Mouse (Mus musculus): ENCODE measurements at regions not wholly inside any gene's neighbourhood (a gene's known extent, or its start where the extent isn't known, plus 50 kb on each side); places are given as distances from the start of the nearest gene placed in this dataset.

GRCm38 (mm10) chr5:40015946-40016345, 260.7 kb upstream of the Hs3st1 start:
- Histone ChIP-seq H3K27ac (ENCODE audit: low read length) (no peak overlapping the region), H3K4me3 (ENCODE audit: low read length) (no peak overlapping the region), H3K9ac (ENCODE audit: low read length) (no peak overlapping the region), H3K4me1 (replicated peaks; ENCODE audit: control insufficient read depth, insufficient read depth, low read length) (no peaks in the 10 kb centered on the region), H3K4me2 (ENCODE audit: low read depth, low read length) (no peak overlapping the region), H3K36me3 (ENCODE audit: control insufficient read depth, insufficient read depth, low read length) (no peaks in the 10 kb centered on the region), H3K27me3 (ENCODE audit: control insufficient read depth, insufficient read depth, low read depth, low read length) (no peaks in the 10 kb centered on the region), H3K9me3 (ENCODE audit: control insufficient read depth, low read length) (no peaks in the 10 kb centered on the region)
- no peak for ATAC-seq (ENCODE audit: low read depth)
- WGBS = 80% methylated on average over 14 of the region's 14 CpGs

DNA sequence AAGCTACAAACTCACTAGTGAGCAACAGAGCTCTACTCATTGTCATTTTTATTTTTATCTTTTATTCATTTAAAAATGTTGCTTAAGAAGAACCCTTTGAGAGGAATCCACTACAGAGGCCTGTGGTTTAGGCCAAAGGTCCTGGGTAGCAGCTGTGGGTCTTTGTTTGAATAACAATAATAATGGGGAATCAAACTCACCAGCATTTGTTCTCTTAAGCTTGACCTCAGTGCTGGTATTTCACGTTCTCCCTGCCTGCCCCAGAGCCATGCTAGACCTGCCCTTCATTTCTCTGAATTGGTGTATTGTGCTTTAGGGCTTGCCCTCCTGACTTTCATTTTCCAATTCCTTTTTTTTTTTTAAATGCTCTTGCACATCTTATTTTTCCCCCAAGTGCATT, 232.8 kb upstream of the Hs3st1 start:
- Histone ChIP-seq H3K9me3 (ENCODE audit: control insufficient read depth, low read length) (no peaks in the 10 kb centered on the region), H3K4me1 (replicated peaks; ENCODE audit: control insufficient read depth, insufficient read depth, low read length) (no peaks in the 10 kb centered on the region), H3K4me3 (ENCODE audit: low read length) (no peak overlapping the region), H3K9ac (ENCODE audit: low read length) (no peak overlapping the region), H3K36me3 (ENCODE audit: control insufficient read depth, insufficient read depth, low read length) (no peaks in the 10 kb centered on the region), H3K27ac (ENCODE audit: low read length) (no peak overlapping the region), H3K4me2 (ENCODE audit: low read depth, low read length) (no peak overlapping the region), H3K27me3 (ENCODE audit: control insufficient read depth, insufficient read depth, low read depth, low read length) (no peaks in the 10 kb centered on the region)
- ATAC-seq (ENCODE audit: low read depth) = no peak
- WGBS = 18% methylated on average over 1 of the region's 1 CpGs

DNA sequence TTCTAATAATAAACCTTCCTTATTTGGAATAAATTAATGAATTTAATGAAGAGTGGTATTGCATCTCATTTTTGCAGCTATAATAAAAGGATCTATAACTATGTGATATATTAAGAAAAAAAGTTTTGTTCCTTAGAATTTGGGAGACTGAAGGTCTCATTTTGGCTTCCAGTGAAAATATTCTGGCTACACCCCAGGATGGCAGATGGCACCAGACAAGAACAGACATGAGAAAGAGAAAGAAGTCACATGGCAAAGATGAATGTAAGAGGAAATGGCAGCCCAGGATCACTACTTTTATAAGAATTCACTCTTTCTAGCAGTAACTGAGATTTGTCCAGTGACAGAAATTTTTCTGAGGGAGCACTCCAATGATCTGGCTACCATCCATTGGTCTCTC, 209.1 kb upstream of the Hs3st1 start:
- Histone ChIP-seq H3K4me2 (ENCODE audit: low read depth, low read length) (no peak overlapping the region), H3K27me3 (ENCODE audit: control insufficient read depth, insufficient read depth, low read depth, low read length) (no peaks in the 10 kb centered on the region), H3K4me3 (ENCODE audit: low read length) (no peak overlapping the region), H3K36me3 (ENCODE audit: control insufficient read depth, insufficient read depth, low read length) (no peaks in the 10 kb centered on the region), H3K27ac (ENCODE audit: low read length) (no peak overlapping the region), H3K9me3 (ENCODE audit: control insufficient read depth, low read length) (no peaks in the 10 kb centered on the region), H3K9ac (ENCODE audit: low read length) (no peak overlapping the region), H3K4me1 (replicated peaks; ENCODE audit: control insufficient read depth, insufficient read depth, low read length) (no peaks in the 10 kb centered on the region)
- ATAC-seq (ENCODE audit: low read depth) = no peak

DNA sequence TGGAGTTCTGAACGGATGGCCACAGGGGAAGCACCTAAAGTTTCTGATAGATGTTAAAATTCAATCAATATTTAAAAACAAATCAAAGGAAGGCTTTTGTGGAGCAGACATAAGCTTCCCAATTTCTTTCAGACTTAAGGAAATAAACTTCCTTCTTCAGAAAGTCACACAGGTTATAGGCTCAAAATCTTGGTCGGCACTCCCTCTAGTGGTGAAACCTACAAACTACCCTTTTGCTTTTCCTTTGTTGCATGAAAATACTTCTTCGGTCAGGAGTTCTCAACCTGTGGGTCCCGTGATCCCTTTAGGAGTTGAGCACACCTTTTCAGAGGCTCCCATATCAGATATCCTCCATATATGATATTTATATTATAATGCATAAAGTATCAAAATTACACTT, 205.7 kb upstream of the Hs3st1 start:
- ATAC-seq (ENCODE audit: low read depth) = no peak
- Histone ChIP-seq H3K27me3 (ENCODE audit: control insufficient read depth, insufficient read depth, low read depth, low read length) (no peaks in the 10 kb centered on the region), H3K4me3 (ENCODE audit: low read length) (no peak overlapping the region), H3K9me3 (ENCODE audit: control insufficient read depth, low read length) (no peaks in the 10 kb centered on the region), H3K27ac (ENCODE audit: low read length) (no peak overlapping the region), H3K4me2 (ENCODE audit: low read depth, low read length) (no peak overlapping the region), H3K9ac (ENCODE audit: low read length) (no peak overlapping the region), H3K4me1 (replicated peaks; ENCODE audit: control insufficient read depth, insufficient read depth, low read length) (no peaks in the 10 kb centered on the region), H3K36me3 (ENCODE audit: control insufficient read depth, insufficient read depth, low read length) (no peaks in the 10 kb centered on the region)
- 25% methylated on average over 4 of the region's 4 CpGs for WGBS

DNA sequence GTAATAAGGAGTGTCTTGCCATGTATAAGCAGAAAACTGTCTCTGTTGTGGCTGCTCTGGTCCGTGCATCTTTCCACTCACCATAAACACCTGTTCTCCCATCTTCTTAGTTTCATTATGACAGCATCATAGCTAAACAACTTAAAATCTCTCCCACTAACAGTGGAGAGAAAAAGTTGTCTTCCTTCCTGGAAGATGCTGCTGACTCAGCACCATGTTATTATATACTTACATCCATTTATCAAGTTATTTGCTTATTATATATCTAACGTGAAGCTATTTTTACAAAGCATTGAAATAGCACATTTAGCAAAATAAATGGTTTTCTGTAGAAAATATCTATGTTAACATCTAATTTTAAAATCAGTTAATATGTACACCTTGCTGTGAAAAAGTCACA, 180.3 kb upstream of the Hs3st1 start:
- no peak for ATAC-seq (ENCODE audit: low read depth)
- Histone ChIP-seq H3K4me3 (ENCODE audit: low read length) (no peak overlapping the region), H3K27me3 (ENCODE audit: control insufficient read depth, insufficient read depth, low read depth, low read length) (no peaks in the 10 kb centered on the region), H3K27ac (ENCODE audit: low read length) (no peak overlapping the region), H3K4me1 (replicated peaks; ENCODE audit: control insufficient read depth, insufficient read depth, low read length) (no peaks in the 10 kb centered on the region), H3K36me3 (ENCODE audit: control insufficient read depth, insufficient read depth, low read length) (no peaks in the 10 kb centered on the region), H3K9ac (ENCODE audit: low read length) (no peak overlapping the region), H3K4me2 (ENCODE audit: low read depth, low read length) (no peak overlapping the region), H3K9me3 (ENCODE audit: control insufficient read depth, low read length) (no peaks in the 10 kb centered on the region)
- WGBS = 75% methylated on average over 2 of the region's 2 CpGs

GRCm38 (mm10) chr5:39931890-39932289, 176.6 kb upstream of the Hs3st1 start:
- Histone ChIP-seq H3K27me3 (ENCODE audit: control insufficient read depth, insufficient read depth, low read depth, low read length) (no peaks in the 10 kb centered on the region), H3K36me3 (ENCODE audit: control insufficient read depth, insufficient read depth, low read length) (no peaks in the 10 kb centered on the region), H3K9me3 (ENCODE audit: control insufficient read depth, low read length) (no peaks in the 10 kb centered on the region), H3K4me1 (replicated peaks; ENCODE audit: control insufficient read depth, insufficient read depth, low read length) (no peaks in the 10 kb centered on the region), H3K9ac (ENCODE audit: low read length) (no peak overlapping the region), H3K4me3 (ENCODE audit: low read length) (no peak overlapping the region), H3K4me2 (ENCODE audit: low read depth, low read length) (no peak overlapping the region), H3K27ac (ENCODE audit: low read length) (no peak overlapping the region)
- 74% methylated on average over 2 of the region's 2 CpGs for WGBS
- ATAC-seq (ENCODE audit: low read depth) = no peak

- Histone ChIP-seq H3K4me3 (ENCODE audit: low read length) (no peak overlapping the region), H3K27ac (ENCODE audit: low read length) (no peak overlapping the region), H3K4me2 (ENCODE audit: low read depth, low read length) (no peak overlapping the region), H3K36me3 (ENCODE audit: control insufficient read depth, insufficient read depth, low read length) (no peaks in the 10 kb centered on the region), H3K4me1 (replicated peaks; ENCODE audit: control insufficient read depth, insufficient read depth, low read length) (no peaks in the 10 kb centered on the region), H3K9me3 (ENCODE audit: control insufficient read depth, low read length) (no peaks in the 10 kb centered on the region), H3K9ac (ENCODE audit: low read length) (no peak overlapping the region), H3K27me3 (ENCODE audit: control insufficient read depth, insufficient read depth, low read depth, low read length) (no peaks in the 10 kb centered on the region)
- ATAC-seq (ENCODE audit: low read depth) = no peak
- WGBS = 69% methylated on average over 1 of the region's 1 CpGs
These were observed 154.1 kb upstream of the Hs3st1 start for GRCm38 (mm10) chr5:39909369-39909768.

DNA sequence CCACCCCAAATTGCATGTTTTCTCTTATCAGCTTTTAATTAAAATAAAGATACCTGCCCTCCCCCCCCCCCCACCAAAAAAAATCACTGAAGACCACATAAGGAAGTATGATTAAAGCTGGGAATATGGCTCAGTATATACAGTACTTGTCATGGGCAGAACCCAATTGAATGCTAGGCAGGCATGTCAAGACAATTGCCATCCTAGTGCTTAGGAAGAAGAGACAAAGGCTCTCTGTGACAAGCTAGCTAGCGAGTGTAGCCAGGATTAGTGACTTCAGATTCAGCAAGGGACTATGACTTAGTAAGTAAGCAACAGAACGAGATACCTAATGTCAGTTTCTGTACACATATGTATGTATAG, 116.4 kb upstream of the Hs3st1 start:
- Histone ChIP-seq H3K4me2 (ENCODE audit: low read depth, low read length) (no peak overlapping the region), H3K9ac (ENCODE audit: low read length) (no peak overlapping the region), H3K27ac (ENCODE audit: low read length) (no peak overlapping the region), H3K36me3 (ENCODE audit: control insufficient read depth, insufficient read depth, low read length) (no peaks in the 10 kb centered on the region), H3K27me3 (ENCODE audit: control insufficient read depth, insufficient read depth, low read depth, low read length) (no peaks in the 10 kb centered on the region), H3K9me3 (ENCODE audit: control insufficient read depth, low read length) (no peaks in the 10 kb centered on the region), H3K4me1 (replicated peaks; ENCODE audit: control insufficient read depth, insufficient read depth, low read length) (no peaks in the 10 kb centered on the region), H3K4me3 (ENCODE audit: low read length) (no peak overlapping the region)
- no peak for ATAC-seq (ENCODE audit: low read depth)
- 75% methylated on average over 2 of the region's 2 CpGs for WGBS

DNA sequence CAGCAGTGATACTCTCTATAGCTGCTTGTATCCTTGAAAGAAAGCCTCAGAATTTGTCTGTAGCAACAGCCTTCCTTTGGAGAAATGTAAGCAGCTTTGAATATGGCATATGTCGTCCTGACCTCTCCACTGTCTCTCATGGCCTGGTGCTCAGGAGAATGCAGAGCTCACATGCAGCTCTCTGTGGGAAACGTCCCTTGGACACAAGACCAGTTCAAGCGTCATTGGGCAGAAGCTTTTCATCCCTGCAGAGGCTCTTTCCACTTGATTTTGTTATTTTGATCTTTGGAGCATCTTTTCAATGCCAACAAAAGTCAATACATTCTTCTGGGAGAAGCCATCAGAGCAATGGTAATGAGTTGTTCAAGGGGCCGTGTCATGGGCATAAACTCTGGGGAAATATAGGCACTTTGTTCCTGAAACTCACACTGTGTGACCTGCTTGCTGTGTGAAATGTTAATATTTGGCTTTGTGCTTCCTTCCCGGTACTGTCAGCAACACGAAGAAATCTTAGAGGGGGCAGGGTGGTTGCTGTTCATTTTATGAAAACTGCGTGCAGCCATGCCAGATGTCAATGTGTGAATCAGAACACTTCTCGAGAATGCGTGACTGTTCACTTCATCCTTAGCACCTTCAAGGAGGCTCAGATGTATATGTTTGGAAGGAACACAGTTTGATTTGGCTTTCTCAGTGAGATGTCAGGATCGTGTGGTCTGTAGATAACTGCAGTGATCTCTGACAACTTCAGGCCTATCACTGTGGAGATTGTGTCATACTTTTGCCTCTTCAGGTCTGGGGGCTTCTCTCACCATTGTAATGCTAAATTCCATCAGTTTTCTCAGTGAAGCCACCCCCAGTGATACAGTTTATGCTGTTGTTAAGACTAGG, 115.8 kb upstream of the Hs3st1 start:
- H3K36me3 ChIP-seq (ENCODE audit: control insufficient read depth, insufficient read depth, low read length) = no peaks in the 10 kb centered on the region
- 51% methylated on average over 10 of the region's 10 CpGs for WGBS
- no peak overlapping the region for H3K4me3 ChIP-seq (ENCODE audit: low read length)
- no peak overlapping the region for H3K27ac ChIP-seq (ENCODE audit: low read length)
- no peak overlapping the region for H3K9ac ChIP-seq (ENCODE audit: low read length)
- no peaks in the 10 kb centered on the region for H3K4me1 ChIP-seq (replicated peaks; ENCODE audit: control insufficient read depth, insufficient read depth, low read length)
- ATAC-seq (ENCODE audit: low read depth) = no peak
- no peak overlapping the region for H3K4me2 ChIP-seq (ENCODE audit: low read depth, low read length)
- no peaks in the 10 kb centered on the region for H3K9me3 ChIP-seq (ENCODE audit: control insufficient read depth, low read length)
- H3K27me3 ChIP-seq (ENCODE audit: control insufficient read depth, insufficient read depth, low read depth, low read length) = no peaks in the 10 kb centered on the region

- Histone ChIP-seq H3K4me1 (replicated peaks; ENCODE audit: control insufficient read depth, insufficient read depth, low read length) (no peaks in the 10 kb centered on the region), H3K9me3 (ENCODE audit: control insufficient read depth, low read length) (no peaks in the 10 kb centered on the region), H3K36me3 (ENCODE audit: control insufficient read depth, insufficient read depth, low read length) (no peaks in the 10 kb centered on the region), H3K4me2 (ENCODE audit: low read depth, low read length) (no peak overlapping the region), H3K27ac (ENCODE audit: low read length) (no peak overlapping the region), H3K9ac (ENCODE audit: low read length) (no peak overlapping the region), H3K27me3 (ENCODE audit: control insufficient read depth, insufficient read depth, low read depth, low read length) (no peaks in the 10 kb centered on the region), H3K4me3 (ENCODE audit: low read length) (no peak overlapping the region)
- no peak for ATAC-seq (ENCODE audit: low read depth)
- WGBS = 63% methylated on average over 2 of the region's 2 CpGs
These were observed 101.9 kb upstream of the Hs3st1 start for GRCm38 (mm10) chr5:39857192-39857591.

All from lung, embryonic 16.5 days (tissue).